Mouse (Mus musculus): ENCODE measurements around the gene Gpr4.

- TF ChIP-seq RCOR1 (conservative IDR thresholded peaks at IDR 0.05; ENCODE audit: low read depth, low read length) (no peak), POLR2A (IDR thresholded peaks at IDR 0.05; ENCODE audit: low read depth, low read length) (no peak)
These were observed 2.8 kb upstream of the Gpr4 start for GRCm38 (mm10) chr7:19209494-19209893.

Measured in CH12.LX (cell line).